In genomic region chr4:120128033-120128432, GRCm38 (mm10) we compare ENCODE assay signal across 11 mouse cellular contexts. TPM values are rescaled to one million over a fixed set of nuclear protein-coding genes. Genes with fewer than 3 reads are reported as not detected.
DNase-seq lines count a peak whose midpoint lies in the region; ATAC-seq lines count a peak whose summit lies in the region.
"Had no signal": no experiment of that assay in that cellular context is flagged by ENCODE, and none has a peak within 500 bp of the region (broad histone marks: within the 10 kb centered on the region; RNA-seq: fewer than 3 reads in every experiment).

No protein-coding gene starts in this region.

- H3K9me3 ChIP-seq in forebrain, embryonic 16.5 days (ENCODE audit: control insufficient read depth, low read length): no peaks in the 10 kb centered on the region
- no peaks in the 10 kb centered on the region for H3K9me3 ChIP-seq in forebrain, embryonic 13.5 days (replicated peaks)
- no peaks in the 10 kb centered on the region for H3K9me3 ChIP-seq in heart, embryonic 13.5 days
- H3K9me3 ChIP-seq: liver, embryonic 15.5 days; neural tube, embryonic 13.5 days had no signal

- H3K4me1 ChIP-seq in forebrain, embryonic 16.5 days (replicated peaks; ENCODE audit: control insufficient read depth, insufficient read depth, low read length): peaks cover 9% of the 10 kb centered on the region; the same call in 1 of the 2 replicates
- H3K4me1 ChIP-seq in forebrain, embryonic 13.5 days: peaks cover 13% of the 10 kb centered on the region
- peaks cover 50% of the 10 kb centered on the region for H3K4me1 ChIP-seq in heart, embryonic 13.5 days
- H3K4me1 ChIP-seq: liver, embryonic 15.5 days had no signal

- DNase-seq in right cerebral cortex, adult 18-20 months: peak; percentile 70
- DNase-seq in right cerebral cortex, postnatal 14 days: no peak
- peak; percentile 58 for DNase-seq in telencephalon, adult 2 months (ENCODE audit: low read depth, low spot score)
- no peak for DNase-seq in natural killer cell, adult 2 months (ENCODE audit: low spot score in 2 of 2)
- DNase-seq in spleen, adult 18-20 months: no peak
- DNase-seq: kidney, adult 18-20 months had no signal

- WGBS in forebrain, embryonic 16.5 days: 57% methylated on average over 4 of the region's 4 CpGs
- 77% methylated on average over 4 of the region's 4 CpGs for WGBS in forebrain, embryonic 13.5 days
- 58% methylated on average over 4 of the region's 4 CpGs for WGBS in heart, embryonic 13.5 days

- H3K27ac ChIP-seq in forebrain, embryonic 16.5 days (ENCODE audit: low read length): no peak overlapping the region
- no peak overlapping the region for H3K27ac ChIP-seq in forebrain, embryonic 13.5 days
- H3K27ac ChIP-seq in heart, embryonic 13.5 days (replicated peaks): 0 out of 2 replicates have a peak overlapping the region, but pooled peaks have one; percentile 2
- H3K27ac ChIP-seq: liver, embryonic 15.5 days; neural tube, embryonic 13.5 days had no signal

- 0 out of 2 replicates have a peak, but pooled peaks have one; percentile 22 for ATAC-seq in forebrain, embryonic 16.5 days
- no peak for ATAC-seq in forebrain, embryonic 13.5 days
- ATAC-seq in heart, embryonic 13.5 days (ENCODE audit: extremely low read depth, insufficient number of reproducible peaks, low FRiP score, low TSS enrichment): no peak

- no peak overlapping the region for H3K4me3 ChIP-seq in forebrain, embryonic 16.5 days (replicated peaks; ENCODE audit: low read length)
- no peak overlapping the region for H3K4me3 ChIP-seq in forebrain, embryonic 13.5 days
- H3K4me3 ChIP-seq in heart, embryonic 13.5 days: no peak overlapping the region
- H3K4me3 ChIP-seq: liver, embryonic 15.5 days; neural tube, embryonic 13.5 days had no signal

- no peaks in the 10 kb centered on the region for H3K36me3 ChIP-seq in forebrain, embryonic 16.5 days (ENCODE audit: control insufficient read depth, insufficient read depth)
- H3K36me3 ChIP-seq in forebrain, embryonic 13.5 days (ENCODE audit: poor library complexity, severe bottlenecking): no peaks in the 10 kb centered on the region
- H3K36me3 ChIP-seq in heart, embryonic 13.5 days: no peaks in the 10 kb centered on the region
- H3K36me3 ChIP-seq: liver, embryonic 15.5 days had no signal

- no peak overlapping the region for H3K9ac ChIP-seq in forebrain, embryonic 16.5 days (replicated peaks; ENCODE audit: low read depth, low read length)
- H3K9ac ChIP-seq in forebrain, embryonic 13.5 days: no peak overlapping the region
- peak overlapping the region; percentile 14; the same call in 1 of the 2 replicates for H3K9ac ChIP-seq in heart, embryonic 13.5 days
- H3K9ac ChIP-seq: liver, embryonic 15.5 days; neural tube, embryonic 13.5 days had no signal

- no peaks in the 10 kb centered on the region for H3K27me3 ChIP-seq in forebrain, embryonic 16.5 days (replicated peaks; ENCODE audit: control insufficient read depth, insufficient read depth, low read length)
- H3K27me3 ChIP-seq in forebrain, embryonic 13.5 days: no peaks in the 10 kb centered on the region
- 0 out of 2 replicates have a peak, but pooled peaks cover 12% of the 10 kb centered on the region for H3K27me3 ChIP-seq in heart, embryonic 13.5 days (replicated peaks)
- H3K27me3 ChIP-seq: liver, embryonic 15.5 days; neural tube, embryonic 13.5 days had no signal

- no peak overlapping the region for H3K4me2 ChIP-seq in forebrain, embryonic 16.5 days (ENCODE audit: low read length)
- H3K4me2 ChIP-seq in forebrain, embryonic 13.5 days: no peak overlapping the region
- H3K4me2 ChIP-seq in heart, embryonic 13.5 days: no peak overlapping the region
- H3K4me2 ChIP-seq: liver, embryonic 15.5 days; neural tube, embryonic 13.5 days had no signal

RNA-seq across cellular contexts. Expression of gene Edn2, which starts 33.0 kb away (rescaled TPM):
- 0.38 TPM in 1 of 2 replicates, not detected in the other for polyA plus RNA-seq in forebrain, embryonic 16.5 days (2015; fragmentation: Nextera tagmentation; extraction: Ambion mirVana)
- 0.18 and 0.31 TPM in 2 replicates for polyA plus RNA-seq in forebrain, embryonic 13.5 days (2015; fragmentation: Nextera tagmentation; extraction: Ambion mirVana)
- 0.62 and 0.96 TPM in 2 replicates for polyA plus RNA-seq in heart, embryonic 13.5 days (2015; fragmentation: Nextera tagmentation; extraction: Ambion mirVana)
- polyA plus RNA-seq: liver, embryonic 15.5 days had no signal

Comparison
In these comparisons a context has a peak if more than half of its experiments do, and no peak if none do; other contexts are left out.
1. DNase-seq: peak in right cerebral cortex, adult 18-20 months (single experiment) and telencephalon, adult 2 months (single experiment); none in right cerebral cortex, postnatal 14 days (single experiment), natural killer cell, adult 2 months (0 of 2) and spleen, adult 18-20 months (0 of 2).